Mouse (Mus musculus) R1 (cell line): ENCODE results near the gene Slit2.
A peak's percentile ranks its signal among the peaks of the same experiment; 100 is the strongest.

Experiments
- DNase-seq: peaks from one replicate; pipeline ENCODE4 v3.0.0-alpha.2; 2018; ENCODE audit warnings: low read depth, low spot score

The Slit2 gene

DNA sequence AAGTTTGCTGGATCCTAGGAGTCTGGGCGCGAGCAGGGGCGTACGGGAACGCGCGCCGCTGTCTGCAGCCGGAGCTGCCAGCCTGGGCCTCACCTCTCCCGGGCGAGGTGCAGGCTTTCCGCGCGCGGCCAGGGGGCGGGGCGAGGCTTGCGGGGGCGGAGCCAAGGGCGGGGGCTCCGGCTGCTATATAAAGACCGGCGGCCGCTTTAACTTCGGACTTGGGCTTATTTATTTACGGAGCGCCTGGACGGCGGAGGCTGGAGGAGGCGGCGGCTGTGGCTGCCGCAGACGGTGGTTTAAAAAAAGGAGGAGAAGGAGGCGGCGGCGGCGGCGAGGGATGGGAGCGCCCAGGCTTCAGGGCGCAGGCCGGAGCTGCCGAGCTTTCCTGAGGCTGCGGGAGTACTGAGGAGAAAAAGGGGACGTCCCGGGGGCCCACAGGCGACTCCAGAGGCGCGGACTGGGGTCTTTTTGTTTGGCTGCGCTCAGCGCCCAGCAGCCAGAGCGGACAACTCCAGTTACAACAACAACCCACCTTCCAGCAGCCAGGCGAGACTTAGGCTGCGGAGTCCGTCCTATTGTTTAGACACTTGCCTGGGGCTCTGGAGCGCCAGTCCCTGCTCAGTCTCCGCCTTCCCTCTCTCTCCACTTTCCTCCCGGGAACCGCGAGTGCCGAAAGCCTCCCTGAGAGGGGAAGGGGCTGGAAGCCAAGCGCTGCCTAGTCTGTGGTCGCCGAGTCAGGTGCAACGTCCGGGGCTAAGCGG, at the start of gene Slit2:
Slit2 (plus strand) TSS at position 198 of the 761 bp plus-strand sequence.
- peak; percentile 74 for DNase-seq

DNA sequence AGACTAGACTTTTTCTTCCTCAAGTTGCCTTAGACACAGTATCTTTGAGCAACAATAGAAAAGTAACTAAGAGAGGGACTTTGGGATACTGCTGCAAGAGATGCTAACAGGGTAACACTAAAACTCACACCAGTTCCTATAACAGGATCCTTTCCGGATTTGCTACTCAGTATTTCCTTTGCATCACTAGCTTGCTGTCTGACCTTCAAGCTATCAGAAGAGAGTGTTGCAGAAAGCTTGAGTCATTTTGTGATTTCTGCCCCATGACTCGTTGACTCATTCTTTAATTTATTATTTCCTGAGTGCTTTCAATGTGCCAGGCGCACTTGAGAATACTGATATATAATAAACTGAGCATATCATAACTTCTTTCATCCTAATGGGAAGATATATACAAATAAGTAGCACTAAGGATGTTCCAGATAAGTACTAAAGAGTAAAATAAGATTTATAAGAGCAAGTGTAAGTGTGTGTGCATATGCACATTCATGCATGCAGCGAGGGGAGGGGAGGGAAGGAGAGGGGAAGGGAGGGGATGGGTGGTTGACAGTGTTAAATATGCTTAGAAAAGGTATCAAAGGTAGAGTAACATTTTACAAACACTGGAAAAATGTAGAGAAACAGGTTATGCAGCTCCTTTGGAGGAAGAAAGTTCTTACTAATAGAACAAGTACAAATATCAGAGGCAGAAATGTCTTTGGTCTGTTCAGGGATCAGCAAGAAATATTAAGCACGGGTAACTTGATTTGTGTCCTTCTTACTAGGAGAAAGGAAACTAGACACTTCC, 44.2 kb upstream of the Slit2 start:
- DNase-seq = no peak

DNA sequence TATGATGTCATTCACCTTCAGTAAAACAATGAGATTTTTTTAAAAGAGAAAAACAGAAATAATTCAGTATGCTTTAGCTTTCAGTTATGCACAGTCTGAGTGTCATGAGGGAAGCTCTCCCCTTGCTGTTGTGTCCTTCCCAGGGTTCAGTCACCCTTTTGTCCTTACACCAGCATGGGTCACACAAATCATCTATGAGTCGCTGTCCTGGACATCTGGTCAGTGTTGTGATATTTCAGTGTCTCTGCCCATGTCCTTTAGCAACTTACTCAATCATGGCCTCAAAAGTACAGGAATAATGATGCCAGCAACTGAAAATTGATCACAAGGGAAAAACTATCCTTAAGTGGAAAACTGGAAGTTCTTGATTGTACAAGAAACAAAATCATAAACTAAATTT, 26.5 kb upstream of the Slit2 start:
- no peak for DNase-seq

DNA sequence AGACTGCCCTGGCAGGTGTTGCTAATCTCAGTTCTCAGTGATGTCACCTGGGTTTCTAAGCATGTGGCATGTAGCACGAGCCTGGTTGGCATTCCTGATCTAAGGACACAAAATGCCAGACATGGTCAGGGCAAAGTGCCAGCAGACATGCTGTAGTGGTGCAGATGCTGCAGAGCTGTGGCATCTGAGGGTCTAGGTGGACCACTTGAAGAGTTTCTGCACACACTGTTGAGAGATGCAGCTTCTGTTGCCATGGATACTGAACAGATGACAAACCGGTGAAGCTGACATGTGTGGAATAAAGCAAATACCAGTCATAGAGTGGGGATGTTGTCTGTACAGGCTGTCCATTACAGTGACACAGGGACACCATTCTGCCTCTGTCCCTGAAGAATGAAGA, 7.1 kb upstream of the Slit2 start:
- DNase-seq = no peak

DNA sequence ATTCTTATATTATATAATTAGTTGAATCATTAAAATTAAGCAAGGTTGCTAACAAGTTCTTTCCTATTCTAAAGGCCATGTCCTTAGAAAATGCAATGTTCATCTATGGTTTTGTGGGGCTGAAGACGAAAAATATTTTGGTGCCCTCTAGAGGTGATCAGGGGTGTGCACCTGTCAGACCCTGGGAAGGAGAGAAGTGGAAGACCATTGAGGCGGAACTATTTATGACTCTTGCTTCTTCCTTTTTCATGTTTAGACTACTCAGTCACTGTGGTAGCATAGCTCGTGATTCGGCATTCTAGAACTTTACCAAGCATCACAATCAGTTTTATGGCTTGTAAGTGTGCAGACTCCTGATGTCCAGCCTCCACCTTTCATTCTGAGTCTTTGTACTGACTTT, 3.6 kb upstream of the Slit2 start:
- DNase-seq = peak; percentile 49

DNA sequence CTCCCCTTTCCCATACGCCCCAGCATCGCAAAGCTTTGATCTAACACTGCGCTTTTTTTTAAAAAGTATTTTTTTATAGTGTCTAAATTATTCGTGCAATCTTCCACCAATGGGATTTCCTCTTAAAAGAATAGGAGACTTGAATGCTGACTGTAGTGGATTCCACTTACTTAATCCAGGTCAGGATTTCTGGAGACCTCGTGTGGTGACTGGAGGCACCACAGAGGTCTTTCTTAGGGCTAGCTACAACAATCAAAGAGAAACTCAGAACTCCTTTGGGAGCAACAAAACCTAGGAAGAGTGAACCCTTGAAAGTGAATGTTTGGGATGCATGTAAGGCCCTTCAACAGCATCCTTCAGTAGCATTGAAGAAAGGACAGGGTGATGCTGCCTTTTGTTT, 2.5 kb upstream of the Slit2 start:
- no peak for DNase-seq

DNA sequence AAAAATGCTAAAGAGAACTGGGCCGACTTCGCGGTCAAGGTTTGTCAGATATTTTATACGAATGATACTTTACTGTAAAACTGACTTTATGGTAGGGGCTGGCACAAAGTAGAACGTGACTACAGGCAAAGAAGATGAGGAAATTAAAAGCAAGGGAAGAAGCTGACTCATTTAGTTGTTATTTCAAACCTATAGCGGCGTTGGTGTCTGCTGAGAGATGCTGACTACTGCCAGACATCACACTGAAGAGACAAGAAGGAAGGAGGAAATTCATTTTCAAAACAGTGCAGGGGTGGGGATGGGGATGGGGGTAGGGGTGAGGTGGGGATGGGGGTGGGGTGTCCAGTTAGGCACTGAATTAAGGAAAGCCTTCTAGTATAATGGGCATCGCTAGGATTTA, 987 bp upstream of the Slit2 start:
- no peak for DNase-seq

DNA sequence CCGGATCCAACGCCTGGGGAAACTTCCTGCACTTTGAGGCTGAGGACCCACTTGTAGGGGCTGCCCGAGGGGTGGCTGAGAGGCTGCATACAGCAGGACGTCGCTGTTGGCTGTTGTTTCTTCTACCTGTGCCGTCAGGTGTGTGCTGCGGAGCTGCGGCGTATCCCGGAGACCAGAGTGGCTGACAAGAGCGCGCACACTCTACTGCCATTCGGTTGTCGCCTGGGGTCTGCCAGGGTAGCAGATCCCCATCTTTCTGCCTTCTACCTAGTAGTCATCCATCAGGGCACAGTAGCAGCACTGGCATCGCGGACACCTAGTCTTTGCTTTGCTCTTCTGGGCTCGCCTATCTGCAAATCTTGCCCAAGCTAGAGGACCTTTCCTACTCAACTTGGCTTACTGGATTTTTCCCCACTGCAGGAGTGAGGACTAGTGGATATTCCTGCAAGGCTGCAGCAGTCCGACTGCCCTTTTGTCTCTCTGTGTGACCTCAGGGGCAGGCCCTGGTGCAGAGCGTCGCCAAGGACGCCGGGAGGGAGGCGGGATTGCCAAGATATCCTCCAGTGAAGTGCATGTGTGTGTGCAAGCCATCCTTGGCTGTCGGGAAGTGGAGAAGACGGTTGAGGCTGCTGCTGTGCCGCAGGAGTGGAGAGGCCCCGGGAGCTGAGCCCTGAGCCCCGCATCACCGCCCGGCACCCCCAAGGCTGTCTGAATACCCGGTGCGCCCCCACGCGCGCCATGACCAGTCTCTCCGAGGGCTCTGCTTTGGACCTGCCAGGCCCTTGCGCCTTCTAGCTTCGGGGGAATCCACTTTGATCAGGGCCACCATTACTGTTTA, 1.0 kb downstream of the Slit2 start:
- DNase-seq = peak; percentile 39

DNA sequence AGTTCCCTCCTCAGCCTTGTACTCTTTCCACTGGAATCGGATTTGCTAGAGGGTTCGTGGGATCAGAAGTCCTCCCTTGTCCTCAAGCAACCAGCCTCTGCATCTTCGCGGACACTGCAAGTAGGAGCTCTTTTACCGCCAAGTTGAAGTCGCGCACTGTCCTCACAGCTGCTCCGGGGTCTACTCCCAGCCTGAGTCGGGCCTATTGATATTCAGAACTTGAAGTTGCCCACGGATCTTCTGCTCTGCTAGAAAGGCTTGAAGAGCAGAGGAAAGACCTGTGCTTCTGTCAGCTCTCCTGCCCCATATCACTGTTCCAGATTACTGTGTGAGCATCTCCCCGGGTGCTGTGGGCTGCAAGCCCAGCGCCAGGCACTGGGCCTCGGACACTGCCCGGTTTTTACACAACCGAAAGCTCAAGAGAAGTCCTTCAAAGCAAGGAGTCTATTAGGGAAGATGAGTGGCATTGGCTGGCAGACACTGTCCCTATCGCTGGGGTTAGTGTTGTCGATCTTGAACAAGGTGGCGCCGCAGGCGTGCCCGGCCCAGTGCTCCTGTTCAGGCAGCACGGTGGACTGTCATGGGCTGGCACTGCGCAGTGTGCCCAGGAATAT, 1.8 kb downstream of the Slit2 start:
- DNase-seq = peak; percentile 39

DNA sequence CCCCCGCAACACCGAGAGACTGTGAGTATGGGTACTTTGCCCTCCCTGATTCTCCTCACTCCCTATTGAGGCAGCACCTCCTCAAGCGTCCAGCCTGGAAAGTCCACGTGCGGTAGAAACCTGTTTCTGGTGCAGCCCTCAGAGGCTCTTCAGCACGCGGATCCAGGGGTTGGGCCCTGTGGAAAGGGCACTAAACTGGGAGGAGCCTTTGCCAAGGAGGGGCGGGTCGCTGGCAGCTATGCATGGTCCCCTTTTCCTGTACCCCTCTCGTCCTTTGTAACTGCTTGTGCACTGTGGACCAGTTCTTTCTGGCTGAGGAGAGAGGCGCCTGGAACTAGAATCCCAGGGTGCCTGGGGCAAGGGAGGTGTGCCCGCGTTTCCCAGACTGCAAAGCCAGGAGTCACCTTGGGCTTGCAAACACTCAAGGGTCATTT, 2.3 kb downstream of the Slit2 start:
- no peak for DNase-seq

DNA sequence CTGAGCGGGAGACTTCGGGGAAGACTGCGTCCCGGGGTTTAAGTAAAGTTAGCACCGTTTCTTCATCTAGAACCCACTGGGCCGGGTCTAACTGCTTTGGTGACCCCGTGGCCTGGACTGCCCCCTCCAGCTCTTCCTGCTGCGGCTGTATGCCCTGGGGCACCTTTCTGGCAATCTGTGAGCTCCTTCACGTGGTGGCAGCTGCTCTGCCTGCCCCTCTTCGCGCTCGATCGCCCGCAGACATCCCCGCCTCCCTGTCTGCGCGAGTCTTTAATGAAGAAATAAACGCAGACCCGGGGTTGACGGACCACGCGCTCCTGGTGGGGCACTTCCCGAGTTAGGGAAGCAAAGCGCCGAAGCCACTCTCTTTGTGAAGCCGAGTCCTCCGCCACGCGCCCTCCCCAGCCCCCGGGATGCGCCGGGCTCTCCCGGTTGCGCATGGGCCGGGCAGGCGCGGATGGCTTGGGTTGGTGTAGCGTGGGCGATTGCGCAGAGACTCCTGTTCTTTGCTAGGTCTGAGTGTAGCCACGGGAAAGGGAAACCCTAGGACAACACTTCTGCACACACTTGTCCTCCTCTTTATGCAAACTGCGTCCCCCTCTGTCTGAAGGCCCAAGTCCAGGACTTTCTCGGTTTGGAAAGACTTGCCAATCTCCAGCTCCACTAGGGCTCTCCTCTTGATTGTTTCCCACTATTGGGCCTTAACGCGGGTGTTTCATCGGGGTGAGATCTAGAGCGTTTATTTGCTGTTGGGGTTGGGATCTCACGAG, 3.1 kb downstream of the Slit2 start:
- DNase-seq = peak; percentile 45

DNA sequence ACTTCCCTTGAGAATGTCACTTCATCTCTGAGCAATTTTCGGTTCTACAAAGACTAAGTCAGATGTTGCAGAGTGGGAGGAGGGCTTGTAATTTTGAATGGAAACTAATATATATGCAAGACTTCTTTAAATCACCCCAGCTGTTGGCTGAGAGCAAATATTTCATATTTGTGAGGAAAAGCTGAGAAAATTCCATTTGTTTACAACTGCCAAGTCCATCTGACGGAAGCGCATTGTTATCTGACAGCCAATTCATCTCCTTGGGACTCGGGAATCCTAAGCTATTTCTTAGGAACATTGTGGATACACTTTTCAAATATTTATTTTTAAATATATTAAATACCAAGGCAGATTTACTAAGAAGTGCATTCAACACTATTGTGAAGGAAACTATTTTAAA, 8.0 kb downstream of the Slit2 start:
- no peak for DNase-seq

DNA sequence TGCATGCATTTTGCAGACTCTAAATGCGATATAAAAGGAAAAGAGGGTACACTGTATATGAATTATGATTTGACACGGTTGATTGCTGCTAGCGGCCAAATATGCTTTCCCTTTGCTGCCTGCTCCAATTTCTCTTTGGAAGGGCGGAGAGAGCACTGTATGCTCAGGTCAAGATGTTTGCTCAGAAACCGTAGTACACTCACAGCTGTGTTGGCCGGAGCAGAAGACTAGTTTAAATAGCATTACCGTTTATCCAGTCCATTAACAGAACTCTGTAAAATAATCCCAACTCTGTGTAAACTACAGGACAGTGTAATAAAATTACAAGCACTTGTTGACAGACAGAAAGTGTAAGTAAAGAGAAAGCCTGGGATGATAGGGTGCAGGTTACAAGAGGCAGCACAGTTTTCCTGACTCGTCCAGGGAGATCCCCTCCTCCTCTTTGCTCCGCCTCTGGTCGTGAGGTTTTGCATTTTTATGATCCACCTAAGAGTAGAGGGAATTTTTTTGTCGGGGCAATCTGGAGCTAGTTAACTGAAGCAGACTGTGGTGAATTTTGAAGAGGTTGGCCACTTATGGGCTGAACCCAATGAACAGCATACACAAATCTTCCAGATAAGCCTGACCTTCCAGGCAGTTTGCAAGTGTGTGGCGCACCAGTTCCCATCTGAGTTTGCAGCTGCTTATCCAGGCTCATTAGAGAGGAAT, 20.9 kb downstream of the Slit2 start:
- no peak for DNase-seq

DNA sequence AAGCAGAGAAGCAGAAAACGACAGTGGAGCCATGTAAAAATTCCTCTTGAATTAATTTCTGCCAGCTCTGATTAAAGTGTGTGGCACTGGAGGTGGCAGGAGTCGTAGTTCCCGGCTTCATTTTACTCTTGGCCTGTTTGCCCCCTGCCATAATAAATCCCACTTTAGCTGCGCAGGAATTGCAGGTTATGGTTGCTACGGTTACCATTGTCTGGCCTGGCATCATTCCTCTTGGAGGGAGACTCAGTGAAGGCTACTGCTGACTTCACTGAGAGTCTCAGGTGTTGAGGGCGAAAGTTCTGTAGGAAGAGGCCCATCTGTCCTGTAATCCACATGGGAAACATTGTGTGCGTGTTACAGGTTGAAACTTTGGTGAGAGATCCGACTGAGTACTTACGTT, 22.6 kb downstream of the Slit2 start:
- no peak for DNase-seq

DNA sequence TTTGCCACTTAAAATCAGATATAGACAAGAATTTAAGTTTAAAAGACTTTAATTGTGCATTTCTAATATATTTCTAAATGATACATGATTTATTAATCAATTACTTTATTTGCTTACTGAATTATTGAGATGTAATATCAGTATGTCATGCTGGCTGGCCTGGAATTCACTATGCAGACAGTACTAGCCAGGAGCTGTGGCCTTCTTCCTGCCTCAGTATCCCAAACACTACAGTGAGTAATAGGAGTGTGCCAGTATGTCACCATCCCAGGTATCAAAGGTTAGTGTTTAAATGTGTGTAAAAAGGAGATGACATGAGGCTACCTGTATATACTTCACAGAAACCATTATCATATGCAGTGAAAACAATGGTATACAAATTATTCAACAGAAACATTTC, 23.1 kb downstream of the Slit2 start:
- no peak for DNase-seq

DNA sequence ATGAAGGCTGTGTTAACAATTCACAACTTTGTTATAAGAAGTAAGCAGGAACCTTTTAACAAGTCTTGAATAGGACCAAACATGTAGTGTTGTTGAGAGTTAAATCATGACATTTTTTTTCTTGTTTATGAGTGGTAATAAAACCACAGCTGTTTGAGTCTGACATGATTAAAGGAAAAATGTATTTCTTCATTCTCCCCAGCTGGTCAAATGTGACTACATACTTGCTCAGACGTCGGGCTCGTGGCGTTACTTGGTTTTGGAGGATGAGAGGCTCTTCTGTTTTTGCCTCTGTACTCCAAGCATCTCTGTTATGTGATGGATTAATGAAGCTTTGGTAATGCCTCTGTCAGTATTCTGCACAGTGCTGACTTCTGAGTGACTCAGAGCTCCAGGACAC, 40.5 kb downstream of the Slit2 start:
- DNase-seq = no peak

DNA sequence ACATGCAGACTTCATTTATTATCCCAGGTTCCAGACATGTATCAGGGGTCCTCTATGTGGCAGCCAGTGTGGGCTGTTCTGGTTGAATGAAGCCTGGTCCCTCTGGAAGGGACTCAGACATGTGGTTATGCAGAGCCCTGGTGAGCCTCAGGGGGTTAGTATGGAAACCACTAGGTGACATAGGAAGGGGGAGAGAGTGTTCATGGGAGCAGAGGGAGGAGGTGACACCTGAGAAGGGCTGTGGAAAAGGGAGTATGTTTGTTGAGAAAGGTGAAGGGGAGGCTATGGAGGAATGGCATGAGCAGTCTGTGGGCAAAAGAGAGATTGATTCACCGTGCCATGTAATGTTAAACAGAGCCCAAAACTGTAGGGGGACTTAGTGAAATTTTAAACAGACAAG, 51.9 kb downstream of the Slit2 start:
- no peak for DNase-seq

DNA sequence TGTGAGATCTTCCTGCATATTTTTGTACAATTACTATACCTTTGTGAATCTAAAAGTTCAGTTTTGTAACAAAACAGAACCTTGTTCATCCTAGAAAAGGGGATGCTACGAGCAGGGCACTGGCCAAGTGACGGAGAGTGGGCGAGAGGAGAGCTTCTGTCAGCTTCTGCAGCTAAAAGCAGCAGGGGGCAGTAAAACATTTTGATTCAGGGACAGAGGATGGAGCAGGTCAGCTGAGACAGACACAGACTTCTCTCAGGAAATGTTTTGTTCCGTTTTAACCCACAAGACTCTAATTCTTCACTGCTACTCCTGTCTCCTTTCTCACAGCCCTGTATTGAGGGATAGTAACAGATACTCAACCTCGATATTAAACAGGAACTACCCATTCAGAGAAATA, 55.1 kb downstream of the Slit2 start:
- DNase-seq = no peak

DNA sequence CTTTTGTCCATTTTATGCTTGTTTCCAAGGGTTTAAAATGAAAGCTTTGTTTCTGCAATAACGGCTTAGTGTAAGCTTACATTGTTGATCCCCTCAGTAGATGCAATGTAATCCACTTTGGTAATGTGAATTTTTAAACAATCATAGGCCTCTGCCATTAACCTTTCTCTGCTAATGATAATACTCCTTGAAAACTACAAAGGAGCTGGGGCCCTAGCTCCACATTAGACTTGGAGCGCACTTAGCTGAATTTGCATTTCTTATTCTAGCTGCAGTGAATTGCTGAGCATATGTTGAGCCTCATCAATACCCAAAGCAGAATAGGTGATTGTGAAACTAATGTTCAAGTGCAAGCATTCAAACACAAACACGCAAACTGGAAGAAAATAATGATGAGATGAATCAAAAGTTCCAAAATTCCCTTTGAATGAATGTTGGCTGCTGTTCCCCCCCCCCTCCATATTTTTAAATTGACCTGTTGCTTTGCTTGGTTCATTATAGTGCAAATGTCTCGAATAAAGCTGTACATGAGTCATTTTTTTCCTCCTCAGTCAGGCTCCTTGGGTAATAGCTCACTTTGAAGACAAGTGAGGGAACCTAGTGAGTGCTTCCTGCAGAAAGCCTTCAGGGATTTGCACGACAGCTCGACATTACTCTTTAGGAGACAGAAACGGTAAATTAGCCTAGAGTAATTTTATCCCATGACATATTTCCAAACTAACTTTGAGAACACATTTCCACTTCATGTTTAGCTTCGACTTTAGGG, 66.2 kb downstream of the Slit2 start:
- DNase-seq = no peak
